Mouse (Mus musculus): ENCODE measurements around the gene Gabpb2.
A peak's percentile ranks its signal among the peaks of the same experiment; 100 is the strongest.
"Not testable (repeated sequence)": the region's sequence is repeated elsewhere in the genome, so short reads cannot be mapped to it uniquely, and the experiment has no call there.

The Gabpb2 gene

GRCm38 (mm10) chr3:95159511-95159986, 58.2 kb downstream of the Gabpb2 start:
- DNase-seq = no peak

- DNase-seq = peak; percentile 50 to 72
Observed at GRCm38 (mm10) chr3:95153874-95154273, 63.8 kb downstream of the Gabpb2 start.

GRCm38 (mm10) chr3:95147924-95148323, 69.8 kb downstream of the Gabpb2 start:
- DNase-seq = no peak

GRCm38 (mm10) chr3:95142617-95143011, 75.1 kb downstream of the Gabpb2 start:
- DNase-seq = peak; percentile 75 to 91

GRCm38 (mm10) chr3:95141952-95142616, 75.6 kb downstream of the Gabpb2 start, which contains the start of gene Tnfaip8l2:
Tnfaip8l2 (minus strand) TSS chr3:95142360.
- peak; percentile 69 to 79 for DNase-seq

- DNase-seq = peak; percentile 56 to 66
Observed at GRCm38 (mm10) chr3:95141474-95141873, 76.2 kb downstream of the Gabpb2 start.

- DNase-seq = no peak
Observed at GRCm38 (mm10) chr3:95140795-95141194, 76.9 kb downstream of the Gabpb2 start.

- DNase-seq = peak in 1 of 2 experiments; percentile 12
Observed at GRCm38 (mm10) chr3:95140289-95140595, 77.5 kb downstream of the Gabpb2 start.

GRCm38 (mm10) chr3:95139586-95140288, 78.0 kb downstream of the Gabpb2 start:
- peak; percentile 18 to 49 for DNase-seq

- DNase-seq = peak in 1 of 2 experiments; percentile 38
Observed at GRCm38 (mm10) chr3:95136336-95136735, 81.4 kb downstream of the Gabpb2 start.

GRCm38 (mm10) chr3:95135433-95136052, 82.2 kb downstream of the Gabpb2 start:
- DNase-seq = no peak

GRCm38 (mm10) chr3:95135023-95135422, 82.7 kb downstream of the Gabpb2 start:
- DNase-seq = peak; percentile 45 to 61

- not testable (repeated sequence) for DNase-seq
Observed at GRCm38 (mm10) chr3:95134133-95134532, 83.6 kb downstream of the Gabpb2 start.

GRCm38 (mm10) chr3:95133680-95134101, 84.0 kb downstream of the Gabpb2 start, which contains the start of the genes Scnm1 and Lysmd1:
Scnm1 (minus strand) TSS chr3:95134011.
Lysmd1 (plus strand) TSS chr3:95134088.
- peak; percentile 77 to 81 for DNase-seq

GRCm38 (mm10) chr3:95133176-95133575, 84.5 kb downstream of the Gabpb2 start:
- no peak for DNase-seq

GRCm38 (mm10) chr3:95132389-95132788, 85.3 kb downstream of the Gabpb2 start:
- not testable (repeated sequence) for DNase-seq

All from spleen, adult 18-20 months (tissue).